Mouse (Mus musculus) induced T-regulatory cell, adult 2 months (primary cell): ENCODE results near the gene Olfr1109.

ENCODE experiments used
- DNase-seq: peaks from one replicate; pipeline ENCODE4 v3.0.0-alpha.2; 2012; ENCODE audit warnings: low read depth

Gene Olfr1109

DNA sequence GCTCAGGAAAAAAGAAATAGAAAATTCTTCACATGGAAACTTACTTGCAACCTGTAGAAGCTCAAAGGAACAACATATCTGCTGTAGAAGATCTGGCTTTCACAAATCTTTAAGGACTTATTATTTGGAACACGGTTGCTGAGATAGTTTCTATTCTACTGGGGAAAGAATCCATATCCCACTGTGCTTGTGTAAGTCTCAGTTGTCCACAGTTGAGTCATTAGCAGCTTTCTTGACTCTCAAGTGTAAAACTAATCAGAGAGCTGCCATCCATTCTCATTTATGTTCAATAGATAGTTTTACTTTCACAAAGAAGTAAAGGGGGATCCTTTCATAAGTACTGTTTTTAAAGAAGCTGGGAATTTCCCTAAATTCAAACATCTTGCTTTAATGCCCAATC lies at the start of gene Olfr1109:
Gene Olfr1109 (minus strand): TSS at position 101 of the 400 bp plus-strand sequence.
- no peak for DNase-seq

DNA sequence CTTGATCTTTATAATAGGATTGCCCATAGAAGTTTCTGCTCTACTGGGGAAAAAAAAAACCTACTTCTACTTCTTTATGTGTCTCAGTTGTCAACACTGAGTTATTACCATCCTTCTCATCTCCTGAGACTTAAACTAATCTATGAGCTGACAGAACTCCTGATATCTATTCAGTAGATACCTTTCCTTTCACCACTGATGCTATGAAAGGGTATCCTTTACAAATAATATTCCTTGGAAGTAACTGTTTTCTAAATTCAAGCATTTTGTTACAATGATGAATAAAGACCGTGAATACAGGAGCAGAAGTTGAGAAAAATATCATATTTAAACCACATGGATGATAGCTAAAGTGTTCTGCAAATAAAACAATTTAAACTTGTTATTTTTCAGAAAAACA lies 44.4 kb upstream of the Olfr1109 start, which contains the start of gene Olfr1110:
Gene Olfr1110 (minus strand): TSS at position 101 of the 400 bp plus-strand sequence.
- DNase-seq: no peak

DNA sequence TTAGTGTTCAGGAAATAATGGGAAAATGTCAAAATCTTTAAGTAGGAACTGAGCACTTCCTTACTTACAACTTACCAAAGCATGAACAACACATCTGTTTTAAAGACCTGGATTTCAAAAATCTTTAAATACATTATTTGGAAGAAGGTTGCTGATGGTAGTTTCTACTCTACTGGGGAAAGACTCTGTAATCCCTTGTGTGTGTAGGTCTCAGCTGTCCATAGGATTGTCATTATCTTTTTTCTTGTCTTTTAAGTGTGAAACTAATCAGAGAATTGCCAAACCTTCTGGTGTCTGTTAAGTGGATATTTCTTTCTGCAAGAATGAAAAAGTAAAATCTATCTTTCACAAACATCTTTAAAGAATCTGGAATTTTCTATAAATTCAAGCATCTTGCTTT lies 18.7 kb upstream of the Olfr1109 start, which contains the start of gene Olfr259:
Gene Olfr259 (minus strand): TSS at position 101 of the 400 bp plus-strand sequence.
- no peak for DNase-seq

DNA sequence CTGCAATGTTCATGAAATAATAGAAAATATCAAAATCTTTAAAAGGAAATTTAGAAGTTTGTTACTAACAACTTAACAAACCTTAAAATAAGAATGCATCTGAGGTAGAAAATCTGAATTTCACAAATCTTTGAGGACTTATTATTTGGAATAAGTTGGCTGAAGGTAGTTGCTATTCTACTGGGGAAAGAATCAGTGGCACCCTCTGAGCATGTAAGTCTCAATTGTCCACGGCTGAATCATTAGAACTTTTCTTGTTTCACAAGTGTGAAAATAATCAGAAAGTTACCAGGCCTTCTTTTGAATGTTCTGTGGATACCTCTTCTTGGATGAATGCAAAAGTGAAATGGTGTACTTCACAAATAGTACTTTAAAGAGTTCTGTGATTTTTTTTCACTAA lies 20.1 kb downstream of the Olfr1109 start, which contains the start of gene Olfr1107:
Gene Olfr1107 (minus strand): TSS at position 101 of the 400 bp plus-strand sequence.
- DNase-seq: no peak

DNA sequence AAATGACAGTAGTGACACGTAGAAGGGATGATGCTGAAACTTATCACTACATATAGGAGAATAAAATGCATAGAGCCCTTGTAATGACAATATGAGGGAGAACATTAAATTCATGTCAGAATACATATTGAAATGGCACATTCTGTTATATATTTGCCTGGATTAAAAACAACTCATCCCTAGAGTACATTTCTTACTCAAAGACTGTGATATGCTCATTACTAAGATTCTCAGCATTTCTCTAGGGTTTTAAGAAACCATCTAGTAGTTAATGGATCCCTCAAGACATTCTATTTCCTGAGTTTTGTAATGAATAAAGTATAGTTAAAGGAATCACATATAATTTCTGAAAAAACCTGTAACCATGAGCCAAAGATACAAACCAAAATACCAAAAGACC lies 43.6 kb downstream of the Olfr1109 start, which contains the start of gene Olfr1106:
Gene Olfr1106 (minus strand): TSS at position 101 of the 400 bp plus-strand sequence.
- no peak for DNase-seq
